Mouse (Mus musculus): ENCODE data around the gene Ppp1r15b. TPM values are rescaled to one million over a fixed set of nuclear protein-coding genes. Genes with fewer than 3 reads are reported as not detected.
A peak's percentile ranks its signal among the peaks of the same experiment; 100 is the strongest.

Ppp1r15b gene
- total RNA-seq, 2 experiments from 2014 or later = 95.7 to 103 TPM

GRCm38 (mm10) chr1:133187948-133188680 is 57.2 kb downstream of the Ppp1r15b start:
- DNase-seq (ENCODE audit: low spot score in 2 of 2) = peak in 1 of 2 experiments; percentile 16

GRCm38 (mm10) chr1:133188719-133189118 is 57.8 kb downstream of the Ppp1r15b start:
- DNase-seq (ENCODE audit: low spot score in 2 of 2) = peak in 1 of 2 experiments; percentile 26

Other genes starting within 250 kb of the Ppp1r15b start
- gene Mdm4, start 100.6 kb upstream of the Ppp1r15b start, total RNA-seq (2021) = 10 to 100 TPM; 65.7 to 68.7 TPM
- 1 to 10 TPM; 4.6 to 5.6 TPM for gene Pik3c2b, start 85.5 kb upstream of the Ppp1r15b start, total RNA-seq (2021)
- 10 to 100 TPM in 1 of 2 experiments, 1 to 10 TPM in 1; 9.0 to 17.9 TPM for gene Plekha6, start 33.1 kb downstream of the Ppp1r15b start, total RNA-seq (2021)
- 1 to 10 TPM in 1 of 2 experiments, under 1 TPM in 1; 0.96 to 1.2 TPM for gene Golt1a, start 178.7 kb downstream of the Ppp1r15b start, total RNA-seq (2021)
- not detected for gene Kiss1, start 190.7 kb downstream of the Ppp1r15b start, total RNA-seq (2021)
- gene Ren1, start 219.4 kb downstream of the Ppp1r15b start, total RNA-seq (2021) = 10 to 100 TPM in 1 of 2 experiments, 1 to 10 TPM in 1; 5.5 to 26.0 TPM
- gene Etnk2, start 232.4 kb downstream of the Ppp1r15b start, total RNA-seq (2021) = 10 to 100 TPM in 1 of 2 experiments, 1 to 10 TPM in 1; 7.7 to 52.9 TPM

All from adrenal gland, adult 18-20 months (tissue).